Mouse (Mus musculus): ENCODE measurements around the gene Arid1b. TPM values are rescaled to one million over a fixed set of nuclear protein-coding genes. Genes with fewer than 3 reads are reported as not detected.
A peak's percentile ranks its signal among the peaks of the same experiment; 100 is the strongest.

Gene Arid1b
- polyA plus RNA-seq, 1 experiment from 2014 or later = 11.2 TPM

DNA sequence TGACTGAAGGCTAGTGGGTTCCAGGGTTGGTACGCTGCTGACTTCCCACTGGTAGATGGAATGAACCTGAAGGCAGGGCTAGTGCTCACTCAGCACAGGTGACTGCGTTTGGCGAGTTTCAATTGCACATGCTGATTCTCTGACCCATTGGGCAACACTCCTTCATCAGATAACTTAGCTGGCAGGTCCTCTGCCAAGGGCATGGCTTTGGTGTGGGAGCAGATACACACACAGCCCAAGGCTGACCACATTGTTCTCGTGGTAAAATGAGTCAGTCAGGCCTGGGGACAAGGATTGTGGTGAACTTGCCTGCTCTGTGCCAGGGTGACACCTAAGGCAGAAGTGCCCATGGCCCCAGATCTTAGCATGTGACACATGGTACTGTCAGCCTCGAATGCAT is 100.5 kb downstream of the Arid1b start:
- no peak for ATAC-seq (ENCODE audit: insufficient read depth, low FRiP score, low read depth)
- Histone ChIP-seq H3K27me3 (replicated peaks) (no peaks in the 10 kb centered on the region), H3K9ac (no peak overlapping the region), H3K36me3 (no peaks in the 10 kb centered on the region), H3K4me2 (no peak overlapping the region), H3K4me3 (replicated peaks) (no peak overlapping the region), H3K9me3 (no peaks in the 10 kb centered on the region), H3K27ac (no peak overlapping the region), H3K4me1 (peaks cover 27% of the 10 kb centered on the region)
- WGBS = 76% methylated on average over 5 of the region's 5 CpGs

- whole genome bisulfite sequencing = 75% methylated on average over 13 of the region's 13 CpGs
- Histone ChIP-seq H3K27me3 (replicated peaks) (no peaks in the 10 kb centered on the region), H3K4me1 (peaks cover 24% of the 10 kb centered on the region), H3K9me3 (no peaks in the 10 kb centered on the region), H3K36me3 (no peaks in the 10 kb centered on the region), H3K4me3 (replicated peaks) (no peak overlapping the region), H3K4me2 (no peak overlapping the region), H3K27ac (peak overlapping the region; percentile 6; the same call in 1 of the 2 replicates), H3K9ac (no peak overlapping the region)
- no peak for ATAC-seq (ENCODE audit: insufficient read depth, low FRiP score, low read depth)
Observed at GRCm38 (mm10) chr17:5095741-5096140, 101.6 kb downstream of the Arid1b start.

- 92% methylated on average over 4 of the region's 4 CpGs for WGBS
- Histone ChIP-seq H3K27me3 (replicated peaks) (no peaks in the 10 kb centered on the region), H3K4me1 (peaks cover 26% of the 10 kb centered on the region; the same call in 1 of the 2 replicates), H3K36me3 (no peaks in the 10 kb centered on the region), H3K4me2 (no peak overlapping the region), H3K9me3 (no peaks in the 10 kb centered on the region), H3K27ac (no peak overlapping the region), H3K9ac (no peak overlapping the region), H3K4me3 (replicated peaks) (no peak overlapping the region)
- ATAC-seq (ENCODE audit: insufficient read depth, low FRiP score, low read depth) = no peak
Observed at GRCm38 (mm10) chr17:5097046-5097445, 102.9 kb downstream of the Arid1b start.

DNA sequence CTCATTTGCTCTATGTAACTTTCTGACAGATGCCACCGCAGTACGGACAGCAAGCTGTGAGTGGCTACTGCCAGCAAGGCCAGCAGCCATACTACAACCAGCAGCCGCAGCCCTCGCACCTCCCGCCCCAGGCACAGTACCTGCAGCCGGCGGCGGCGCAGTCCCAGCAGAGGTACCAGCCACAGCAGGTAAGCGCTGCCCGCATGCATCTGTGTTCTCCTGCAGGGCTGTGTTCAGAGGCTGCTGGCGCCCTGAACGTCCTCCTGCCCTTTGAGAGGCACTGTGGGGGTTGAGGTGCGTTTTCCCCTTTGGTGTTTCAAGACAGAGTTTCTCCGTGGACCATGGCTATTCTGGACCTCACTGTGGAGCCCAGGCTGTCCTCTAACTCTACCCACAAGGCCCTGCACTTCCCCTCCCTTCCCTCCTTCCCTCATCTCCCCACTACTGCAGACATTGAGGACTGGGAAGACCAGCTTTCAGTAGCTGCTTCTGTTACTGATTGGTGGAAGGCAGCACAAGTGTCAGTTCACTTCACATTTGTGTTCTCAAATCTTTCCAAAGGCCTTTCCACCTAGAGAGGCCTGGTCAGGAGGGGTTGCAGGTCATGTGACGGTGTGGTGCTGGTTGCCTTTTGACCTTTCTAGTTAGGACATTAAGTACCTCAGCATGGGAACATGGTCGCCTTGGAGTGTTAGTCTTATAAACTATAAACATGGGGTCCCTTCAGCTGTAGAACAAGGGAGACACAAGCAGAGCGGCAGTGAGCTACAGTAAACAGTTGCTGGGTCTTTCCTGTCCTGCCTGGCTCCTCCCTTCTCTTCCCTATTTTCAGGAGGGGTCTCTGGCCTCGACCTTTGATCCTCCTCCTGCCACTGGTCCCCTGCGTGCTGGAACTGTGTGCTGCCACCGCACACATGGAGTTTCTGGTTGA is 103.7 kb downstream of the Arid1b start:
- no peak for ATAC-seq (ENCODE audit: insufficient read depth, low FRiP score, low read depth)
- Histone ChIP-seq H3K4me3 (replicated peaks) (no peak overlapping the region), H3K4me1 (peaks cover 30% of the 10 kb centered on the region; the same call in 1 of the 2 replicates), H3K27ac (no peak overlapping the region), H3K27me3 (replicated peaks) (no peaks in the 10 kb centered on the region), H3K4me2 (no peak overlapping the region), H3K9me3 (no peaks in the 10 kb centered on the region), H3K9ac (no peak overlapping the region), H3K36me3 (no peaks in the 10 kb centered on the region)
- WGBS = 60% methylated on average over 21 of the region's 21 CpGs

GRCm38 (mm10) chr17:5098727-5099126 is 104.6 kb downstream of the Arid1b start:
- WGBS = 62% methylated on average over 7 of the region's 7 CpGs
- Histone ChIP-seq H3K36me3 (no peaks in the 10 kb centered on the region), H3K27me3 (replicated peaks) (no peaks in the 10 kb centered on the region), H3K9me3 (no peaks in the 10 kb centered on the region), H3K9ac (no peak overlapping the region), H3K4me1 (peaks cover 30% of the 10 kb centered on the region; the same call in 1 of the 2 replicates), H3K4me3 (replicated peaks) (no peak overlapping the region), H3K27ac (peak overlapping the region; percentile 28; the same call in 1 of the 2 replicates), H3K4me2 (no peak overlapping the region)
- ATAC-seq (ENCODE audit: insufficient read depth, low FRiP score, low read depth) = peak; percentile 37; the same call in 1 of the 2 replicates

DNA sequence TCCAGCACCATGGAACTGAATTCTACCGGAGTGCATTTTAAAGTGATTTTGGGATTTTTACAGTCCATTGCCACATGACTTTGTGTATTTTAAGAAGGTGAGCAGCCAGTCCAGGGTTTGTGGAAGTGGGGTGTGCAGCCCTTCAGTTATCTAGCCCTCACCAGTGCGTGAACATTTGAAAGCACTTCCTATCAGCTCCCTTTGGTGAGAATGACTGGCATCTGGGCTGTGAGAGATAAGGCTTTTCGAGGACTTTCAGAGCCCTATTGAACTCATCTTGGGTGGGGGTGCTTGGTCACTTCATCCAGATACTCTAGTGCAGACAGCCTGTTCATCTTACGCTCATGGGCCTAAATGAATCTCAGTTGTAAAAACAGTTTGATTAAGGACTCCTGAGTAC is 105.1 kb downstream of the Arid1b start:
- Histone ChIP-seq H3K36me3 (no peaks in the 10 kb centered on the region), H3K27ac (peak overlapping the region; percentile 28; the same call in 1 of the 2 replicates)
- peak; percentile 87 for ATAC-seq (ENCODE audit: insufficient read depth, low FRiP score, low read depth)

DNA sequence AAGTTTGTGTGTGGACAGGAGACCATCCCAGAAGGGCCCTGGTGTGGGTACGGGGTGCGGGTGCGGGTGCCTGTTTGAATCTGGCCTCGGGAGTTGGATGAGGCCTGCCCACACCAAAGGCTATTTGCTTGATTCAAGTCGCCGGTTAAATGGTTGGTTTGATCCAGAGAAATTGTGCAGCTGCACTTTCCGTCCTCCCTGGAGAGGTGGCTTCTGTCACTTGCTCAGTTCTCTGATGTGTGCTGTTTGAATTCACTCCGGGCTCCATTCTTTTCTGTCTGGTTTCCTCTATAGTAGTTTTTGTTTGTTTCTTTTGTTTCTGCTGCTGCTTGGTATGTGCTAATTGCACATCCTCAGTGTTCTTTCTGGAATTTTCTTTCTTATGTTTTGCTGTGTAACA is 107.0 kb downstream of the Arid1b start:
- Histone ChIP-seq H3K4me1 (peaks cover 33% of the 10 kb centered on the region), H3K4me3 (replicated peaks) (no peak overlapping the region), H3K9ac (no peak overlapping the region), H3K27me3 (replicated peaks) (no peaks in the 10 kb centered on the region), H3K36me3 (no peaks in the 10 kb centered on the region), H3K27ac (0 out of 2 replicates have a peak overlapping the region, but pooled peaks have one; percentile 23), H3K4me2 (no peak overlapping the region), H3K9me3 (no peaks in the 10 kb centered on the region)
- WGBS = 76% methylated on average over 8 of the region's 8 CpGs
- no peak for ATAC-seq (ENCODE audit: insufficient read depth, low FRiP score, low read depth)

More for the DNA sequence above, 105.1 kb downstream of the Arid1b start:
- Histone ChIP-seq H3K4me3 (replicated peaks) (no peak overlapping the region), H3K4me2 (no peak overlapping the region), H3K27me3 (replicated peaks) (no peaks in the 10 kb centered on the region), H3K4me1 (peaks cover 30% of the 10 kb centered on the region; the same call in 1 of the 2 replicates), H3K9me3 (no peaks in the 10 kb centered on the region), H3K9ac (no peak overlapping the region)
- WGBS = 48% methylated on average over 4 of the region's 4 CpGs

DNA sequence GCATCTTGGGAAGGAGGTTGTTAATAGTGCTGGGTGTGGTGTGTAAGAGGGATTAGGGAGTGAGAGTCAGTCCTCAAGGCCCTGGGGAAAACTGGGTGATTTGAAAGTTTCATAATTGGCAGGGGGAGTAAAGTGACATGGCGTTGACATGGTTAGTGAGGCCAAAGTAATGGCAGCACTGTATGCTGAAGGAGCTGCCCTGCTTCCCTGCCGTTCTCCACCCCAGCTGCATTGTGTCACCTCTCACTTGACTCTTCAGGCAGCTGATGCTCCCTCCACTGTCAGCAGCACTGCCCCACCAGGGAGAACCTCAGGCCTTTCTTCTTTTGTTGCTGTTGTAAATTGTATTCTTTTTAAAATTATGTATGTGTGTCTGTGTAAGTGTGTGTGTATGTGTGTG is 107.8 kb downstream of the Arid1b start:
- H3K4me1 ChIP-seq = peaks cover 41% of the 10 kb centered on the region
- no peaks in the 10 kb centered on the region for H3K27me3 ChIP-seq (replicated peaks)
- 40% methylated on average over 2 of the region's 2 CpGs for WGBS
- no peaks in the 10 kb centered on the region for H3K36me3 ChIP-seq
- H3K4me2 ChIP-seq = no peak overlapping the region
- H3K27ac ChIP-seq = peak overlapping the region; percentile 44; the same call in 1 of the 2 replicates
- H3K4me3 ChIP-seq (replicated peaks) = no peak overlapping the region
- H3K9ac ChIP-seq = no peak overlapping the region
- H3K9me3 ChIP-seq = no peaks in the 10 kb centered on the region
- no peak for ATAC-seq (ENCODE audit: insufficient read depth, low FRiP score, low read depth)

DNA sequence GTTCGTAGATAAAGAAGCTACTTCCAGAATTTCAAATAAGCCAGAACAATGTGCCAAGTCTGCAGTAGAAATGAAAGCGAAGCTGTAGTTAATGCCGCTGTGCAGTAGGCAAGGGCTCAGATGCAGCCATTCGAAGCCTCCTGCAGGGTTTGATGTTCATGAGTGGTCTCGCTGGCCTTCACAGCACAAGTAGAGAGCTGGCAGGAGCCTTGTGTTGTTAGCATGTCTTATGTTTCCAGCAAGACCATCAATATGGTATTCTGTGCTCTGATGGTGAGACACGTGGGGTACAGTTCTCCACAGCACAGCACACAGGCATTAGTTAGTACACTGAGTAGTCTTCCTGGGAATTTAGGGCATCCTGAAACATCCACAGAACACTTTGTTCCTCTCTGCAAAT is 111.6 kb downstream of the Arid1b start:
- Histone ChIP-seq H3K9me3 (no peaks in the 10 kb centered on the region), H3K27ac (no peak overlapping the region), H3K27me3 (replicated peaks) (no peaks in the 10 kb centered on the region), H3K4me3 (replicated peaks) (no peak overlapping the region), H3K36me3 (no peaks in the 10 kb centered on the region), H3K9ac (no peak overlapping the region), H3K4me1 (peaks cover 51% of the 10 kb centered on the region), H3K4me2 (no peak overlapping the region)
- no peak for ATAC-seq (ENCODE audit: insufficient read depth, low FRiP score, low read depth)
- WGBS = 77% methylated on average over 6 of the region's 6 CpGs

GRCm38 (mm10) chr17:5106263-5107195 is 112.4 kb downstream of the Arid1b start:
- H3K27ac ChIP-seq = peak overlapping the region; percentile 54
- 73% methylated on average over 11 of the region's 11 CpGs for WGBS
- no peak; the same call in 1 of the 2 replicates for ATAC-seq (ENCODE audit: insufficient read depth, low FRiP score, low read depth)
- no peaks in the 10 kb centered on the region for H3K36me3 ChIP-seq
- no peaks in the 10 kb centered on the region for H3K9me3 ChIP-seq
- no peak overlapping the region for H3K9ac ChIP-seq
- no peaks in the 10 kb centered on the region for H3K27me3 ChIP-seq (replicated peaks)
- H3K4me1 ChIP-seq = peaks cover 45% of the 10 kb centered on the region
- no peak overlapping the region for H3K4me3 ChIP-seq (replicated peaks)
- no peak overlapping the region for H3K4me2 ChIP-seq

DNA sequence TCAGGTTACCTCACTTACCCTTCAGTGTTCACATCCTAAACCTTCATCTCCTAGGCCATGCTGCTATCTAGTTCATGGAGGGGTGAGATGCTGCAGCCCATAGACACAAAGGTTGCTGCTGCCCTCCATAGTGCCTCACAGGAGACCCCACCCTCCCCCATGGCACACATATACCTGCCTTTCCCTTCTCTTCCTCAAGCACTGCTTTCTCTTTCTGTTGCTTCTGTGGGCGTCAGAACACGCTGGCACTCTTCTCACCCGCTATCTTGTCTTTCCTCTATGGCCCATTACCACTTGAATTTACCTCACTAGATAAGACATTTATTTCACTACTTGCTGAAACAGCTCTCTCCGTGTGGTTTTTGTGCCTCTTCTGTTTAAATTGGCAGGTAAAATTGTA is 113.4 kb downstream of the Arid1b start:
- H3K4me2 ChIP-seq = no peak overlapping the region
- H3K4me3 ChIP-seq (replicated peaks) = no peak overlapping the region
- ATAC-seq (ENCODE audit: insufficient read depth, low FRiP score, low read depth) = no peak
- peaks cover 37% of the 10 kb centered on the region for H3K4me1 ChIP-seq
- no peaks in the 10 kb centered on the region for H3K9me3 ChIP-seq
- H3K27me3 ChIP-seq (replicated peaks) = no peaks in the 10 kb centered on the region
- H3K36me3 ChIP-seq = no peaks in the 10 kb centered on the region
- H3K9ac ChIP-seq = no peak overlapping the region
- WGBS = 88% methylated on average over 4 of the region's 4 CpGs
- no peak overlapping the region for H3K27ac ChIP-seq

Data from stomach, embryonic 15.5 days (tissue).